Mouse (Mus musculus) stomach, postnatal 0 days (tissue): ENCODE results near the gene Usf3.

Source experiments
- CTCF ChIP-seq: IDR thresholded peaks from 2 replicates; pipeline ENCODE4 v1.5.1; 2016; ENCODE audit warnings: antibody characterized with exemption, low read depth, mild to moderate bottlenecking, moderate library complexity
- EP300 ChIP-seq: optimal IDR thresholded peaks from 2 replicates; pipeline ENCODE3; 2016; ENCODE audit warnings: antibody characterized with exemption

- peak; percentile 32; the same call in 1 of the 2 replicates for TF ChIP-seq CTCF
- TF ChIP-seq EP300 = no peak
Measured at GRCm38 (mm10) chr16:44154497-44155057, 18.5 kb upstream of the Usf3 start.
